Mouse (Mus musculus): ENCODE results near the gene Milr1. TPM values are rescaled to one million over a fixed set of nuclear protein-coding genes. Genes with fewer than 3 reads are reported as not detected.
"Not testable (repeated sequence)": the region's sequence is repeated elsewhere in the genome, so short reads cannot be mapped to it uniquely, and the experiment has no call there.

The Milr1 gene
- polyA plus RNA-seq, 1 experiment from 2014 or later = 0.72 TPM

- H3K4me2 ChIP-seq (ENCODE audit: low read length) = no peak overlapping the region
These were observed 8.6 kb upstream of the Milr1 start for GRCm38 (mm10) chr11:106742388-106742841.

GRCm38 (mm10) chr11:106744949-106745348 is 6.1 kb upstream of the Milr1 start:
- no peaks in the 10 kb centered on the region for H3K9me3 ChIP-seq (ENCODE audit: control insufficient read depth, low read length)
- 93% methylated on average over 5 of the region's 5 CpGs for WGBS
- H3K36me3 ChIP-seq (ENCODE audit: control insufficient read depth, insufficient read depth) = no peaks in the 10 kb centered on the region
- ATAC-seq = no peak
- H3K4me1 ChIP-seq (replicated peaks; ENCODE audit: control insufficient read depth, insufficient read depth, low read length) = peaks cover 3% of the 10 kb centered on the region
- H3K9ac ChIP-seq (replicated peaks; ENCODE audit: low read depth, low read length) = no peak overlapping the region
- H3K4me3 ChIP-seq (replicated peaks; ENCODE audit: low read length) = no peak overlapping the region
- H3K27ac ChIP-seq (ENCODE audit: low read length) = no peak overlapping the region
- H3K27me3 ChIP-seq (replicated peaks; ENCODE audit: control insufficient read depth, insufficient read depth, low read length) = no peaks in the 10 kb centered on the region
- H3K4me2 ChIP-seq (ENCODE audit: low read length) = no peak overlapping the region

More at GRCm38 (mm10) chr11:106742388-106742841, 8.6 kb upstream of the Milr1 start:
- Histone ChIP-seq H3K27ac (ENCODE audit: low read length) (no peak overlapping the region), H3K9me3 (ENCODE audit: control insufficient read depth, low read length) (no peaks in the 10 kb centered on the region), H3K9ac (replicated peaks; ENCODE audit: low read depth, low read length) (no peak overlapping the region), H3K4me1 (replicated peaks; ENCODE audit: control insufficient read depth, insufficient read depth, low read length) (peaks cover 8% of the 10 kb centered on the region), H3K4me3 (replicated peaks; ENCODE audit: low read length) (no peak overlapping the region), H3K27me3 (replicated peaks; ENCODE audit: control insufficient read depth, insufficient read depth, low read length) (no peaks in the 10 kb centered on the region), H3K36me3 (ENCODE audit: control insufficient read depth, insufficient read depth) (no peaks in the 10 kb centered on the region)
- ATAC-seq = no peak
- 47% methylated on average over 6 of the region's 6 CpGs for WGBS

- WGBS = 96% methylated on average over 7 of the region's 7 CpGs
- H3K9me3 ChIP-seq (ENCODE audit: control insufficient read depth, low read length); H3K36me3 ChIP-seq (ENCODE audit: control insufficient read depth, insufficient read depth); H3K27ac ChIP-seq (ENCODE audit: low read length); H3K4me1 ChIP-seq (replicated peaks; ENCODE audit: control insufficient read depth, insufficient read depth, low read length); H3K27me3 ChIP-seq (replicated peaks; ENCODE audit: control insufficient read depth, insufficient read depth, low read length); H3K4me3 ChIP-seq (replicated peaks; ENCODE audit: low read length); H3K4me2 ChIP-seq (ENCODE audit: low read length); ATAC-seq; H3K9ac ChIP-seq (replicated peaks; ENCODE audit: low read depth, low read length): not testable (repeated sequence)
These were observed 1.4 kb upstream of the Milr1 start for GRCm38 (mm10) chr11:106749557-106750120.

- Histone ChIP-seq H3K27me3 (replicated peaks; ENCODE audit: control insufficient read depth, insufficient read depth, low read length) (no peaks in the 10 kb centered on the region), H3K9me3 (ENCODE audit: control insufficient read depth, low read length) (no peaks in the 10 kb centered on the region), H3K4me1 (replicated peaks; ENCODE audit: control insufficient read depth, insufficient read depth, low read length) (no peaks in the 10 kb centered on the region), H3K4me3 (replicated peaks; ENCODE audit: low read length) (no peak within 1 kb of the TSS), H3K27ac (ENCODE audit: low read length) (no peak within 1 kb of the TSS), H3K4me2 (ENCODE audit: low read length) (no peak within 1 kb of the TSS), H3K9ac (replicated peaks; ENCODE audit: low read depth, low read length) (no peak within 1 kb of the TSS), H3K36me3 (ENCODE audit: control insufficient read depth, insufficient read depth) (no peaks in the 10 kb centered on the region)
- ATAC-seq = no peak
- 86% methylated on average over 13 of the region's 13 CpGs for WGBS
These were observed 790 bp upstream of the Milr1 start, which contains the start of gene Pecam1 for GRCm38 (mm10) chr11:106750121-106750751. TSS of gene Pecam1 (minus strand) at chr11:106750628.

DNA sequence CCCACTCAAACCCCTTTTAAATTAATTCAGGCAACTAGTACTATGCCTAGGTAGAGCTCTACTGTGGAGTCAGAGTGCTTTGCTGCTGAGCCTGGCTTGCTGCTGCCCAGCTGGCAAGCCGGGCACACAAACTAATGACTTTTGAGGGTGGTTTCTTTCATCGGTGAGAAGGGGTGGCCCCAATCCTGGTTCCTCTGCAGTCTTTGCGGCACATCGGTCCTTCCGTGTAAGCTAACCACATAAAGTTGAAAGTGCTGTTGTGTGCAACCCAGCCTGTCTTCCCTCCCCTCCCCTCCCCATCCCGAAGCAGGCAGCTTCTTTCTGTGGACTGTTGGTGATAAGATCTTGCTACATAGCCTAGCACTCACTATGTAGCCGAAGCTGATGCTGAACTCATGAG is 1.1 kb downstream of the Milr1 start:
- Histone ChIP-seq H3K36me3 (ENCODE audit: control insufficient read depth, insufficient read depth) (no peaks in the 10 kb centered on the region), H3K9me3 (ENCODE audit: control insufficient read depth, low read length) (no peaks in the 10 kb centered on the region), H3K9ac (replicated peaks; ENCODE audit: low read depth, low read length) (no peak overlapping the region), H3K27me3 (replicated peaks; ENCODE audit: control insufficient read depth, insufficient read depth, low read length) (no peaks in the 10 kb centered on the region), H3K4me1 (replicated peaks; ENCODE audit: control insufficient read depth, insufficient read depth, low read length) (no peaks in the 10 kb centered on the region), H3K4me3 (replicated peaks; ENCODE audit: low read length) (no peak overlapping the region), H3K27ac (ENCODE audit: low read length) (no peak overlapping the region), H3K4me2 (ENCODE audit: low read length) (no peak overlapping the region)
- no peak for ATAC-seq
- WGBS = 89% methylated on average over 7 of the region's 7 CpGs

DNA sequence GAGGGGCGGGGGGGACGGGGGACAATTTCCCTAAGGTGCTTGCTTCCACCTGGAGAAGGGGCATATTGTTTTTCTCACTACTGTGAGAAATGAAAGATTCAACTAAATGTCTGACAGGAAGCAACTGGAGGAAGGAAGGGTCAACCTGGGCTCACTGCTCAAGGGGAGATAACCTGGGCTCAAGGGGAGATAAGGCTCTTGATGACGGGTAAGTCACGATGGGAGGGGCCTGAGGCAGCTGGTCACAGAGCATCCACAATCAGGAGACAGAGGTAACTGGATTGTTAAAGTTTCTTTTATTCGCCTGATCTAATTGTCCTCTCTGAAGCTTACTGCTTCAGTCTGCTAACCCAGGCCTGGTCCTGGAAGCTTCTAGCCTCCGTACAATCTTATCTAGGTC is 2.3 kb downstream of the Milr1 start:
- no peak for ATAC-seq
- H3K27me3 ChIP-seq (replicated peaks; ENCODE audit: control insufficient read depth, insufficient read depth, low read length) = no peaks in the 10 kb centered on the region
- H3K36me3 ChIP-seq (ENCODE audit: control insufficient read depth, insufficient read depth) = no peaks in the 10 kb centered on the region
- no peak overlapping the region for H3K4me2 ChIP-seq (ENCODE audit: low read length)
- no peak overlapping the region for H3K27ac ChIP-seq (ENCODE audit: low read length)
- H3K9ac ChIP-seq (replicated peaks; ENCODE audit: low read depth, low read length) = no peak overlapping the region
- no peaks in the 10 kb centered on the region for H3K9me3 ChIP-seq (ENCODE audit: control insufficient read depth, low read length)
- no peak overlapping the region for H3K4me3 ChIP-seq (replicated peaks; ENCODE audit: low read length)
- WGBS = 91% methylated on average over 6 of the region's 6 CpGs
- H3K4me1 ChIP-seq (replicated peaks; ENCODE audit: control insufficient read depth, insufficient read depth, low read length) = no peaks in the 10 kb centered on the region

- no peak overlapping the region for H3K27ac ChIP-seq (ENCODE audit: low read length)
- H3K4me1 ChIP-seq (replicated peaks; ENCODE audit: control insufficient read depth, insufficient read depth, low read length) = no peaks in the 10 kb centered on the region
- no peak for ATAC-seq
- no peaks in the 10 kb centered on the region for H3K36me3 ChIP-seq (ENCODE audit: control insufficient read depth, insufficient read depth)
- H3K9me3 ChIP-seq (ENCODE audit: control insufficient read depth, low read length) = no peaks in the 10 kb centered on the region
- no peak overlapping the region for H3K4me2 ChIP-seq (ENCODE audit: low read length)
- H3K27me3 ChIP-seq (replicated peaks; ENCODE audit: control insufficient read depth, insufficient read depth, low read length) = no peaks in the 10 kb centered on the region
- no peak overlapping the region for H3K9ac ChIP-seq (replicated peaks; ENCODE audit: low read depth, low read length)
- H3K4me3 ChIP-seq (replicated peaks; ENCODE audit: low read length) = no peak overlapping the region
- WGBS = 13% methylated on average over 5 of the region's 5 CpGs
These were observed 4.6 kb downstream of the Milr1 start for GRCm38 (mm10) chr11:106755583-106755982.

DNA sequence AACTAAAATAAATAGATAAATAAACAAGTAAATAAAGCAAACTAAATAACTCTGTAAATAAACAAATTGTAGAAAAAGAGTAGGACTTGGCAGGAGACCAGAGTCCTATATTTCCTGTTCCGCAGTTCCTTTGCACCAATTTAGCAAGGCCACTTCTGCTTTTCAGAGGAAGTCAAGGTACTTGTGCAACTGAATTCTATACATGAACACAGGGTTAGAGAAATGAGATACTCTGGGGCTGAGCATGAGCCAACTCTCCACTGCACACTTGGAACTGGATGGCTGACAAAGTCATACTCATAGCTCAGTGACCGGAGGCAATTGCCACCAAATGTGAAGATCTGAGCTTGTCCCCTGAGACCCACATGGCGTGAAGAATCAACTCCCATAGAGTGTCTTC is 8.0 kb downstream of the Milr1 start:
- ATAC-seq = no peak
- H3K4me3 ChIP-seq (replicated peaks; ENCODE audit: low read length) = no peak overlapping the region
- H3K27ac ChIP-seq (ENCODE audit: low read length) = no peak overlapping the region
- no peak overlapping the region for H3K9ac ChIP-seq (replicated peaks; ENCODE audit: low read depth, low read length)
- no peaks in the 10 kb centered on the region for H3K4me1 ChIP-seq (replicated peaks; ENCODE audit: control insufficient read depth, insufficient read depth, low read length)
- H3K9me3 ChIP-seq (ENCODE audit: control insufficient read depth, low read length) = no peaks in the 10 kb centered on the region
- H3K36me3 ChIP-seq (ENCODE audit: control insufficient read depth, insufficient read depth) = no peaks in the 10 kb centered on the region
- no peaks in the 10 kb centered on the region for H3K27me3 ChIP-seq (replicated peaks; ENCODE audit: control insufficient read depth, insufficient read depth, low read length)
- H3K4me2 ChIP-seq (ENCODE audit: low read length) = no peak overlapping the region
- WGBS = 93% methylated on average over 3 of the region's 3 CpGs

- Histone ChIP-seq H3K4me1 (replicated peaks; ENCODE audit: control insufficient read depth, insufficient read depth, low read length) (no peaks in the 10 kb centered on the region), H3K4me3 (replicated peaks; ENCODE audit: low read length) (no peak overlapping the region), H3K9ac (replicated peaks; ENCODE audit: low read depth, low read length) (no peak overlapping the region), H3K36me3 (ENCODE audit: control insufficient read depth, insufficient read depth) (no peaks in the 10 kb centered on the region), H3K27me3 (replicated peaks; ENCODE audit: control insufficient read depth, insufficient read depth, low read length) (no peaks in the 10 kb centered on the region), H3K4me2 (ENCODE audit: low read length) (no peak overlapping the region), H3K9me3 (ENCODE audit: control insufficient read depth, low read length) (no peaks in the 10 kb centered on the region), H3K27ac (ENCODE audit: low read length) (no peak overlapping the region)
- WGBS = 90% methylated on average over 5 of the region's 5 CpGs
- ATAC-seq = no peak
These were observed 9.5 kb downstream of the Milr1 start for GRCm38 (mm10) chr11:106760511-106760910.
